Mouse (Mus musculus) mature B cell (primary cell): ENCODE data around the gene Myo1e.

Experiments
- in situ Hi-C: fragments of 300-500 bp; cut with MboI; formaldehyde crosslinking; loops from 2 replicates; pipeline ENCODE4 v1.14.3; 2019

Myo1e gene

GRCm38 (mm10) chr9:70220461-70221170 is 13.5 kb downstream of the Myo1e start:
- in situ Hi-C loops = no loop called here

GRCm38 (mm10) chr9:70223142-70223541 is 16.0 kb downstream of the Myo1e start:
- in situ Hi-C loops = no loop called here

GRCm38 (mm10) chr9:70224046-70224445 is 16.9 kb downstream of the Myo1e start:
- in situ Hi-C loops = no loop called here

GRCm38 (mm10) chr9:70226359-70226758 is 19.2 kb downstream of the Myo1e start:
- in situ Hi-C loops = no loop called here

GRCm38 (mm10) chr9:70229823-70230222 is 22.7 kb downstream of the Myo1e start:
- in situ Hi-C loops = no loop called here

- in situ Hi-C loops = no loop called here
Observed at GRCm38 (mm10) chr9:70232044-70233010, 25.2 kb downstream of the Myo1e start.

GRCm38 (mm10) chr9:70237136-70237535 is 30.0 kb downstream of the Myo1e start:
- in situ Hi-C loops = no loop called here

- in situ Hi-C loops = no loop called here
Observed at GRCm38 (mm10) chr9:70237561-70237960, 30.4 kb downstream of the Myo1e start.

- in situ Hi-C loops = no loop called here
Observed at GRCm38 (mm10) chr9:70238391-70238790, 31.2 kb downstream of the Myo1e start.

GRCm38 (mm10) chr9:70239229-70239628 is 32.1 kb downstream of the Myo1e start:
- in situ Hi-C loops = no loop called here

- in situ Hi-C loops = loop anchor here (5.0 kb wide), 1 partner anchor 34 kb away; the partner anchor contains the start of gene Myo1e
Observed at GRCm38 (mm10) chr9:70240703-70241410, 33.7 kb downstream of the Myo1e start.

GRCm38 (mm10) chr9:70241411-70241961 is 34.3 kb downstream of the Myo1e start:
- in situ Hi-C loops = loop anchor here (5.0 kb wide), 1 partner anchor 34 kb away; the partner anchor contains the start of gene Myo1e

GRCm38 (mm10) chr9:70242112-70242862 is 35.1 kb downstream of the Myo1e start:
- in situ Hi-C loops = loop anchor here (5.0 kb wide), 1 partner anchor 35 kb away; the partner anchor contains the start of gene Myo1e

- in situ Hi-C loops = loop anchor here (5.0 kb wide), 1 partner anchor 36 kb away; the partner anchor contains the start of gene Myo1e
Observed at GRCm38 (mm10) chr9:70243241-70243640, 36.1 kb downstream of the Myo1e start.

- in situ Hi-C loops = loop anchor here (5.0 kb wide), 1 partner anchor 36 kb away; the partner anchor contains the start of gene Myo1e
Observed at GRCm38 (mm10) chr9:70243708-70244107, 36.6 kb downstream of the Myo1e start.

GRCm38 (mm10) chr9:70244115-70244514 is 37.0 kb downstream of the Myo1e start:
- in situ Hi-C loops = loop anchor here (5.0 kb wide), 1 partner anchor 37 kb away; the partner anchor contains the start of gene Myo1e

GRCm38 (mm10) chr9:70245040-70245439 is 37.9 kb downstream of the Myo1e start:
- in situ Hi-C loops = no loop called here

- in situ Hi-C loops = no loop called here
Observed at GRCm38 (mm10) chr9:70246427-70246826, 39.3 kb downstream of the Myo1e start.

GRCm38 (mm10) chr9:70248046-70248445 is 40.9 kb downstream of the Myo1e start:
- in situ Hi-C loops = no loop called here

- in situ Hi-C loops = no loop called here
Observed at GRCm38 (mm10) chr9:70248826-70249225, 41.7 kb downstream of the Myo1e start.
